Mouse (Mus musculus): ENCODE results near the gene Olfr679.
"Not testable (repeated sequence)": the region's sequence is repeated elsewhere in the genome, so short reads cannot be mapped to it uniquely, and the experiment has no call there.

The Olfr679 gene

DNA sequence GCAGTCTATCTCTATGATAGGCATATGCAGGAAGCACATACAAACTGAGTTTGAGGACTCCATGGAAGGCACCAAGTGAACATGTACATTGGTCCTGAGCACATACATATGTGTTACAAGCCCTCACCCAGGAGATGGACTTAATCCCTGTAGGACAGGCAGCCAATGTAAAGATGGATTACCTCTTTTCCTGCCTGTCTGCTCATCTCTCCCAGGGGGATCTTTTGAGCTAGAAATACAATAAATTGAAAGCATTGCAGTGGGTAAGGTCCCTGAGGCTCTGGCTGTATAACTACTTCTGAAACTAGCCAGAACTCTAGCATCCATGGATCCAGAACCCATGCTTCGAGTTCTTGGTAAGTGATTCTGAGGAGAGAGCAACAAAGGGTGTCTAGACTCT lies at the start of gene Olfr679:
Gene Olfr679, plus strand, starts transcription at position 301 of the 400 bp plus-strand sequence.
- no peak for DNase-seq

- no peak for DNase-seq
These were observed 48.6 kb upstream of the Olfr679 start, which contains the start of gene Olfr676 for GRCm38 (mm10) chr7:105032398-105032797. Gene Olfr676 (plus strand): TSS chr7:105032698.

DNA sequence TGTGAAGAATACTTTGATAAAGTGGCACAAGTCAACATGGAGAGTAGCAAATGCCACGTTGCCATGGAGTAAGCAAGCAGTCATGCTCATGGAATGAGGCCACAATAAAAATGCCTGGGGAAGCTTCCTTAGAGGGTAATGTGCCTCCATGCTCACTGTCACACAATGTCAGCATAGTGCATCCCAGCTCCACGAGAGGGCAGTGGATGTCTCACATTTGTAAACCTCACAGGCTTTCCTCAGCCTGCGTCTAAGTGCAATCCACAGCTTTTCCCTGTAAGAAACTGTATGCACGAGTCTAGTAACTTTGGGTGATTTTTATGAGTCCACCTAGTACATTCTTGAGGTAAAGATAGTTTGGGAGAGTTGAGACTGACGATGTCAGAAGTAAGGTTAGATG lies 47.2 kb upstream of the Olfr679 start:
- not testable (repeated sequence) for DNase-seq

DNA sequence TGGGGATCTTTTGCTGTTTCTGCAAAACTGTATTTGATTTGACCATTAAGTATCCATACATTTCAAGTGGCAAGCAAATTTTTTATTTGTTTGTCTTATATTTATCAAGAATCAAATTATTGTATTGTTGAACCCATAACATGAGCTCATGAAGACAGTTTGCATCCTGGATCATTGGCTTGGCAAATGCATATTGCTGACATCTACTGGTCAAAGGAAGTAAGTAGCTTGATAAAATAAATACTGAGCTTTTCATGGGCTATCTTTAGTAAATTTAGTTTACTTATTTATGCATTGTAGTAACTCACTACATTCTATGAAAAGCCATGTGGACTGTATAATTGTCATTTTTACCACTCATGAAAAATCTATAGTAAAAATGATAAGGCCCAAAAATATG lies 22.1 kb upstream of the Olfr679 start:
- no peak for DNase-seq

DNA sequence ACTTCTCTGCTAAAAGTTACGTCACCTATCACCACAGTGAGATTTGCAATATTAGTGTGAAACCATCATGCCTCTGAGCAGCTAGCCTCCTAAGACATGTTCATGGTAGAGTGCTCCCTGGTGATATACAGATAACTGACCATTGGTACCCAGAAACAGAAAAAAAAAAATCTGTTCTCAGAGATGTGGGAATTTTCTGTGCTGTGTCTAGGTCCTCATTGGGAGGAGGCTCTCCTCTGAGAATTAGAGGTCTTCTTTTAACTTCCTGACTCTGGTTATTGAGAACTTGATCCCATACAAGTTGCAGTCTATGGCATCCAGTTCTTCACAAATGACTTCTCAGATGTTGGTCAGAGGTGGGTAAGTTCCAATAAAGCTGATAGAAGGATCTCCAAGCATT lies 16.8 kb upstream of the Olfr679 start, which contains the start of gene Olfr678:
Gene Olfr678, plus strand, starts transcription at position 301 of the 400 bp plus-strand sequence.
- no peak for DNase-seq

GRCm38 (mm10) chr7:105092717-105093116 lies 11.7 kb downstream of the Olfr679 start, which contains the start of gene Olfr680-ps1:
Gene Olfr680-ps1 (minus strand): TSS chr7:105092817.
- not testable (repeated sequence) for DNase-seq

GRCm38 (mm10) chr7:105116536-105116935 lies 35.5 kb downstream of the Olfr679 start, which contains the start of gene Olfr681:
Gene Olfr681 (plus strand): TSS chr7:105116836.
- no peak for DNase-seq

All from kidney, adult 11 months (tissue).